9 mouse cellular contexts compared by ENCODE assay signal in genomic region chr3:136969796-136970195, GRCm38 (mm10).
DNase-seq lines count a peak whose midpoint lies in the region; ATAC-seq lines count a peak whose summit lies in the region.
"Had no signal": no experiment of that assay in that cellular context is flagged by ENCODE, and none has a peak within 500 bp of the region (broad histone marks: within the 10 kb centered on the region; RNA-seq: fewer than 3 reads in every experiment).

No protein-coding gene starts in this region.

- no peaks in the 10 kb centered on the region for H3K27me3 ChIP-seq in forebrain, embryonic 16.5 days (replicated peaks; ENCODE audit: control insufficient read depth, insufficient read depth, low read length)
- H3K27me3 ChIP-seq: intestine, embryonic 15.5 days; Patski had no signal

- 43% methylated on average over 4 of the region's 4 CpGs for WGBS in forebrain, embryonic 16.5 days

- no peak overlapping the region for H3K27ac ChIP-seq in forebrain, embryonic 16.5 days (ENCODE audit: low read length)
- H3K27ac ChIP-seq: intestine, embryonic 15.5 days had no signal

- DNase-seq in left cerebral cortex, adult 9 months (ENCODE audit: low spot score in 2 of 2): peak; percentile 14 to 32
- no peak for DNase-seq in left cerebral cortex, postnatal 10 days (ENCODE audit: extremely low spot score in 1 of 2, low spot score in 2 of 2)
- peak; percentile 87 for DNase-seq in cerebellum, adult 18-20 months
- peak; percentile 43 to 76 for DNase-seq in layer of hippocampus, postnatal 14 days (ENCODE audit: low spot score in 2 of 2)
- no peak for DNase-seq in neural tube, embryonic 10.5 days (ENCODE audit: extremely low spot score, low spot score)
- no peak for DNase-seq in right cerebral cortex, adult 2 months (ENCODE audit: low spot score in 2 of 2)

- ATAC-seq in forebrain, embryonic 16.5 days: peak; percentile 94
- ATAC-seq: intestine, embryonic 15.5 days; Patski had no signal

- no peak overlapping the region for H3K4me3 ChIP-seq in forebrain, embryonic 16.5 days (replicated peaks; ENCODE audit: low read length)
- H3K4me3 ChIP-seq: intestine, embryonic 15.5 days had no signal

- intact Hi-C loops in left cerebral cortex, postnatal 10 days (cut with DNase I): no loop called here

- H3K4me2 ChIP-seq in forebrain, embryonic 16.5 days (ENCODE audit: low read length): no peak overlapping the region
- H3K4me2 ChIP-seq: intestine, embryonic 15.5 days had no signal

- H3K9me3 ChIP-seq in forebrain, embryonic 16.5 days (ENCODE audit: control insufficient read depth, low read length): no peaks in the 10 kb centered on the region
- H3K9me3 ChIP-seq: intestine, embryonic 15.5 days had no signal

- no peak overlapping the region for H3K9ac ChIP-seq in forebrain, embryonic 16.5 days (replicated peaks; ENCODE audit: low read depth, low read length)
- H3K9ac ChIP-seq: intestine, embryonic 15.5 days had no signal

- no peaks in the 10 kb centered on the region; the same call in 1 of the 2 replicates for H3K4me1 ChIP-seq in forebrain, embryonic 16.5 days (replicated peaks; ENCODE audit: control insufficient read depth, insufficient read depth, low read length)
- H3K4me1 ChIP-seq: intestine, embryonic 15.5 days had no signal

- no peaks in the 10 kb centered on the region for H3K36me3 ChIP-seq in forebrain, embryonic 16.5 days (ENCODE audit: control insufficient read depth, insufficient read depth)
- H3K36me3 ChIP-seq: intestine, embryonic 15.5 days had no signal

Comparison
In these comparisons a context has a peak if more than half of its experiments do, and no peak if none do; other contexts are left out.
1. DNase-seq: peak in left cerebral cortex, adult 9 months (2 of 2), cerebellum, adult 18-20 months (2 of 2) and layer of hippocampus, postnatal 14 days (2 of 2); none in left cerebral cortex, postnatal 10 days (0 of 2), neural tube, embryonic 10.5 days (single experiment) and right cerebral cortex, adult 2 months (0 of 2).